Mouse (Mus musculus): ENCODE results near the gene Ubr3. TPM values are rescaled to one million over a fixed set of nuclear protein-coding genes. Genes with fewer than 3 reads are reported as not detected.

Gene Ubr3
- polyA plus RNA-seq, 1 experiment: 6.3 TPM

- Histone ChIP-seq H3K36me3 (ENCODE audit: control insufficient read depth, insufficient read depth) (no peaks in the 10 kb centered on the region), H3K27me3 (ENCODE audit: control insufficient read depth, insufficient read depth, insufficient read length) (peaks cover 36% of the 10 kb centered on the region), H3ac (ENCODE audit: control insufficient read depth, insufficient read length, low read depth) (no peak overlapping the region), H3K79me3 (ENCODE audit: low read depth) (no peaks in the 10 kb centered on the region), H3K79me2 (ENCODE audit: control insufficient read depth, insufficient read depth) (no peaks in the 10 kb centered on the region), H3K4me3 (ENCODE audit: insufficient read depth, poor library complexity, severe bottlenecking) (no peak overlapping the region)
- TF ChIP-seq MYOD1 (IDR thresholded peaks at IDR 0.05; ENCODE audit: control insufficient read depth, insufficient read length, low read depth): no peak
- TF ChIP-seq USF1 (IDR thresholded peaks at IDR 0.05; ENCODE audit: low read depth): no peak
- TF ChIP-seq CTCF (IDR thresholded peaks at IDR 0.05; ENCODE audit: control insufficient read depth, insufficient read depth, insufficient read length): no peak
- no peak for TF ChIP-seq MYOG (IDR thresholded peaks at IDR 0.05; ENCODE audit: control insufficient read depth, extremely low read depth, insufficient read length)
These were observed 163.6 kb downstream of the Ubr3 start for GRCm38 (mm10) chr2:70060359-70061345.

DNA sequence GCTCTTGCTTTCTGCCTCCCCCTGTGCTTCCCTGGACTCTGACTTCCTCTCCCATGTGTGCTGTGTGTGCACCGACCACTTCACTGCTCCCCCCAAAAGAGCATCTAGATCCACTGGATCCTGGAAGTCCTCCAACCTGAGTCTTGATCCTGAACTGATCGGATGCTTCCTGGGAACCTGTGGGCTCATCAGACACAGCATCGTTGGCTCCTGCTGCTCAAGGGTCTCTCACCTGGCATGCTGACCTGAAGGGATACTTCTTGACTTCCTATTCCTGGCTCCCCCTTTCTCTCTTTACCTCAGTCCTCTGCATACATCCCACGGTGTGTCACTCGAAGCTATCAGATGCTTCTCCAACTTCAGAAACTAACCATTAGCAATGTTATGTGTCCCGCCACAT is 168.1 kb downstream of the Ubr3 start:
- Histone ChIP-seq H3ac (ENCODE audit: control insufficient read depth, insufficient read length, low read depth) (no peak overlapping the region), H3K36me3 (ENCODE audit: control insufficient read depth, insufficient read depth) (no peaks in the 10 kb centered on the region), H3K27me3 (ENCODE audit: control insufficient read depth, insufficient read depth, insufficient read length) (peaks cover 37% of the 10 kb centered on the region), H3K79me3 (ENCODE audit: low read depth) (no peaks in the 10 kb centered on the region), H3K4me3 (ENCODE audit: insufficient read depth, poor library complexity, severe bottlenecking) (no peak overlapping the region), H3K79me2 (ENCODE audit: control insufficient read depth, insufficient read depth) (no peaks in the 10 kb centered on the region)
- no peak for TF ChIP-seq CTCF (IDR thresholded peaks at IDR 0.05; ENCODE audit: control insufficient read depth, insufficient read depth, insufficient read length)
- TF ChIP-seq CEBPB (IDR thresholded peaks at IDR 0.05; ENCODE audit: low read depth): no peak
- TF ChIP-seq MYOG (IDR thresholded peaks at IDR 0.05; ENCODE audit: control insufficient read depth, extremely low read depth, insufficient read length): no peak
- TF ChIP-seq MAX (IDR thresholded peaks at IDR 0.05): no peak
- no peak for TF ChIP-seq MYOD1 (IDR thresholded peaks at IDR 0.05; ENCODE audit: control insufficient read depth, insufficient read length, low read depth)
- TF ChIP-seq FOSL1 (IDR thresholded peaks at IDR 0.05; ENCODE audit: insufficient read depth, low read length, poor library complexity, severe bottlenecking): no peak

DNA sequence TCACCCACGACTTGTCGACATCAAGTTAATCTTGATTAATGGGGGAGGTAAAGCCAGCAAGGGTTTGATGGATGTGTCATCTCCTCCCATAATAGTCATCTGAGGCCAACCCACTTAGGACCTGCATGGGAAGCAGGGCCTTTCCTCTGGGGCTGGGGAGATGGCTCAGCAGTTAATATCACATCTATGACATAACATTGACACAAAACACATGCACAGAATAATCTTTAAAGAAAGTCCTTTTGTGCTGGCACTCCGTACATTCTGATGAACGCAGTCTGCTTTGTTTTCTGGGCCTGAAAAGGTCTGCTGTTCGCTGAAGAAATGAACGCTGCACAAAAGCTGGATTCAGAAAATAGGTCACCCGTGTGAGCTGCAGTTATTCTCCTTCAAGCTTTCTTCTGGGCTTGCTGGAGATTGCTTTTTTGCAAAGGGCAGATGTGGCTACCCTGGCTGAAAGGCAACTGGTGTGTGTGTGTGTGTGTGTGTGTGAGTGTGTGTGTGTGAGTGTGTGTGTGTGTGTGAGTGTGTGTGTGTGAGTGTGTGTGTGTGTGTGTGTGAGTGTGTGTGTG is 168.8 kb downstream of the Ubr3 start:
- no peaks in the 10 kb centered on the region for H3K79me3 ChIP-seq (ENCODE audit: low read depth)
- TF ChIP-seq USF1 (IDR thresholded peaks at IDR 0.05; ENCODE audit: low read depth): no peak
- no peak for TF ChIP-seq MYOG (IDR thresholded peaks at IDR 0.05; ENCODE audit: control insufficient read depth, extremely low read depth, insufficient read length)
- no peak for TF ChIP-seq CTCF (IDR thresholded peaks at IDR 0.05; ENCODE audit: control insufficient read depth, insufficient read depth, insufficient read length)
- no peak for TF ChIP-seq MAX (IDR thresholded peaks at IDR 0.05)
- TF ChIP-seq FOSL1 (IDR thresholded peaks at IDR 0.05; ENCODE audit: insufficient read depth, low read length, poor library complexity, severe bottlenecking): no peak
- TF ChIP-seq MYOD1 (IDR thresholded peaks at IDR 0.05; ENCODE audit: control insufficient read depth, insufficient read length, low read depth): no peak
- TF ChIP-seq CEBPB (IDR thresholded peaks at IDR 0.05; ENCODE audit: low read depth): no peak
- no peak overlapping the region for H3ac ChIP-seq (ENCODE audit: control insufficient read depth, insufficient read length, low read depth)
- no peaks in the 10 kb centered on the region for H3K79me2 ChIP-seq (ENCODE audit: control insufficient read depth, insufficient read depth)
- peaks cover 32% of the 10 kb centered on the region for H3K27me3 ChIP-seq (ENCODE audit: control insufficient read depth, insufficient read depth, insufficient read length)
- no peak overlapping the region for H3K4me3 ChIP-seq (ENCODE audit: insufficient read depth, poor library complexity, severe bottlenecking)
- H3K36me3 ChIP-seq (ENCODE audit: control insufficient read depth, insufficient read depth): no peaks in the 10 kb centered on the region

DNA sequence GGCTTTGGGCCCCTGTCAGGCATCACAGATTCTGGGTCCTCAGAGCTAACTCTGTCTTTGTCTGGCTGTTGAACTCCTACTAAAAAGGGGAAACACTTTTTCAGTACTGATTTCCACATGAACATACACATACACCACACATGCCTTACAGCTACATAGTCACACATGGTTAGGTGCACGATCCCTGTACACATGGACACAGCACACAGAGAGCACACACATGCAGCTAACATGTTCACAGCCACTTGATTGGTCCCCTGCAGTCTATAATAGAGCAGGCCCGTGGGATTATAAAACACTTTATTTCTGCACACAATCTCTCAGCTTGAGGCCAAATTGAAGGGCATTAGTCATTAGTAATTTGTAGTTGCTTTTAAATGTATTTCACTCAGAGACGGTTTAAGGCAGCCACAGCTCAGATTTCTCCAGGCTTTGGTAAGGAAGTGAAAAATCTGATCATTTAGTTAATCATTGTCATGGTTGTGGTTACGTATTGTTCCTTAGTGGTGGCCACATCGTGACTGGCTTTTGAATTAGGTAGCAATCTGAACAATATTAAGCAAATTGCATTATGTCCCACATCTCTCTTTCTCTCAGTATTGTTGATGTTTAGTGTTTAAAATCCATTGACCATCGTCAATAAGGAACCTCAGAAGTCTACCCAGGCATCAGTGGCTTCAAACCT is 169.4 kb downstream of the Ubr3 start:
- Histone ChIP-seq H3ac (ENCODE audit: control insufficient read depth, insufficient read length, low read depth) (no peak overlapping the region), H3K4me3 (ENCODE audit: insufficient read depth, poor library complexity, severe bottlenecking) (no peak overlapping the region), H3K79me2 (ENCODE audit: control insufficient read depth, insufficient read depth) (no peaks in the 10 kb centered on the region), H3K27me3 (ENCODE audit: control insufficient read depth, insufficient read depth, insufficient read length) (peaks cover 32% of the 10 kb centered on the region), H3K36me3 (ENCODE audit: control insufficient read depth, insufficient read depth) (no peaks in the 10 kb centered on the region), H3K79me3 (ENCODE audit: low read depth) (no peaks in the 10 kb centered on the region)
- TF ChIP-seq CTCF (IDR thresholded peaks at IDR 0.05; ENCODE audit: control insufficient read depth, insufficient read depth, insufficient read length): no peak
- TF ChIP-seq MYOD1 (IDR thresholded peaks at IDR 0.05; ENCODE audit: control insufficient read depth, insufficient read length, low read depth): no peak
- TF ChIP-seq MYOG (IDR thresholded peaks at IDR 0.05; ENCODE audit: control insufficient read depth, extremely low read depth, insufficient read length): no peak
- no peak for TF ChIP-seq FOSL1 (IDR thresholded peaks at IDR 0.05; ENCODE audit: insufficient read depth, low read length, poor library complexity, severe bottlenecking)
- TF ChIP-seq MAX (IDR thresholded peaks at IDR 0.05): no peak
- TF ChIP-seq USF1 (IDR thresholded peaks at IDR 0.05; ENCODE audit: low read depth): no peak
- no peak for TF ChIP-seq CEBPB (IDR thresholded peaks at IDR 0.05; ENCODE audit: low read depth)

- no peaks in the 10 kb centered on the region for H3K79me3 ChIP-seq (ENCODE audit: low read depth)
- TF ChIP-seq MYOG (IDR thresholded peaks at IDR 0.05; ENCODE audit: control insufficient read depth, extremely low read depth, insufficient read length) (no peak), MYOD1 (IDR thresholded peaks at IDR 0.05; ENCODE audit: control insufficient read depth, insufficient read length, low read depth) (no peak), CTCF (IDR thresholded peaks at IDR 0.05; ENCODE audit: control insufficient read depth, insufficient read depth, insufficient read length) (no peak)
- H3K27me3 ChIP-seq (ENCODE audit: control insufficient read depth, insufficient read depth, insufficient read length): peaks cover 26% of the 10 kb centered on the region
- H3K4me3 ChIP-seq (ENCODE audit: insufficient read depth, poor library complexity, severe bottlenecking): no peak overlapping the region
- no peak overlapping the region for H3ac ChIP-seq (ENCODE audit: control insufficient read depth, insufficient read length, low read depth)
- H3K36me3 ChIP-seq (ENCODE audit: control insufficient read depth, insufficient read depth): no peaks in the 10 kb centered on the region
- no peaks in the 10 kb centered on the region for H3K79me2 ChIP-seq (ENCODE audit: control insufficient read depth, insufficient read depth)
These were observed 172.8 kb downstream of the Ubr3 start for GRCm38 (mm10) chr2:70069861-70070260.

Other genes with a start within 250 kb of the Ubr3 start
- gene Klhl41, start 227.1 kb upstream of the Ubr3 start, polyA plus RNA-seq (2012; fragmentation: generic; extraction: Trizol): 0.88 TPM
- gene Fastkd1, start 183.7 kb upstream of the Ubr3 start, polyA plus RNA-seq (2012; fragmentation: generic; extraction: Trizol): 4.7 TPM
- gene Ppig, start 174.7 kb upstream of the Ubr3 start, polyA plus RNA-seq (2012; fragmentation: generic; extraction: Trizol): 6.5 TPM
- gene Ccdc173, start 107.7 kb upstream of the Ubr3 start, polyA plus RNA-seq (2012; fragmentation: generic; extraction: Trizol): 0.26 TPM
- 9.0 TPM for gene Phospho2, start 107.6 kb upstream of the Ubr3 start, polyA plus RNA-seq (2012; fragmentation: generic; extraction: Trizol)
- 1.0 TPM for gene Klhl23, start 75.3 kb upstream of the Ubr3 start, polyA plus RNA-seq (2012; fragmentation: generic; extraction: Trizol)
- 44.7 TPM for gene Ssb, start 35.7 kb upstream of the Ubr3 start, polyA plus RNA-seq (2012; fragmentation: generic; extraction: Trizol)
- 9.0 TPM for gene Mettl5, start 11.6 kb upstream of the Ubr3 start, polyA plus RNA-seq (2012; fragmentation: generic; extraction: Trizol)
- 0.11 TPM for gene Myo3b, start 141.9 kb downstream of the Ubr3 start, polyA plus RNA-seq (2012; fragmentation: generic; extraction: Trizol)

All from C2C12 (cell line).